Mouse (Mus musculus) gonadal fat pad, adult 2 months (tissue): Measurements from ENCODE around the gene Mum1. TPM values are rescaled to one million over a fixed set of nuclear protein-coding genes. Genes with fewer than 3 reads are reported as not detected.

Experiments
- DNase-seq: peaks from one replicate; pipeline ENCODE4 v3.0.0-alpha.2; 2012; ENCODE audit warnings: low read depth
- polyA plus RNA-seq: library from polyadenylated mRNA; depleted of rRNA; stranded (reverse); fragments of >200 nt; gene quantifications from 2 replicates; pipeline ENCODE4 v1.2.3, GENCODE M21; 2012; rRNA removed

The Mum1 gene
- polyA plus RNA-seq = 52.5 and 54.1 TPM in 2 replicates

DNA sequence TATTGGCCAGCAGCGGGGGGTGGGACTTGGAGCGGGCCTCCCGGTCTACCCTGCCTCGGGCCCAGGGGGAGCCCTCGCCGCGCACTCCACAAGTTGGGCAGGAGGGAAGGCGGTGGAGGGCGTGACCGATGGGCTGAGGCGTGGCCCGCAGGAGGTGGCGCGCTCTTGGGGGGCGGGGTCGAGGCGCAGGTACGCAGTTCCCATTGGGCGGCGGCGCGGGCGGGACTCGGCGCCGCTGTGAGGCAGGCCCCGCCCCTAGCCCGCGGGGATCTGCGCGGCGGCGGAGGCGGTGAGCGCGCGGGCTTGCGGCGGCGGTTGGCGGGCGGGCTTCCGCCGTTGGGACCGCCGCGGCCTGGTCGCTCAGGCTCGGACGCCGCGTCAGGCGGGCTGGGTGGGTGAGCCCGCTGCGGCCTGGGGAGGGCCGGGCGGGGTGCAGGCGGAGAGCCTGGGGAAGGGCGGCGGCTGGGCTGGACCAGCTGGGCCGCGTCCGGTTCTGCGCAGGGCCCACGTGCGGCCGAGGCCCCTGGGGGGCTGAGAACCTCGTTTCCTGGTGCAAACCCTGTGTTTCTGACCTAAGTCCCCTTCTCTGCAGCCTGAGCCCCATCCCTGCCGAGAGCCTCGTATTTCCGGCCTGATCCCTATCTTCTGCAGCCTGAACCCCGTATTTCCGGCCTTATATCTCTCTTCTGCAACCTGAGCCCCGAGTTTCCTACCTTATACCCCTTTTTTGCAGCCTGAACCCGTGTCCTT, at the start of gene Mum1:
Mum1 (plus strand) TSS at position 19 of the 750 bp plus-strand sequence.
- peak; percentile 62 for DNase-seq

DNA sequence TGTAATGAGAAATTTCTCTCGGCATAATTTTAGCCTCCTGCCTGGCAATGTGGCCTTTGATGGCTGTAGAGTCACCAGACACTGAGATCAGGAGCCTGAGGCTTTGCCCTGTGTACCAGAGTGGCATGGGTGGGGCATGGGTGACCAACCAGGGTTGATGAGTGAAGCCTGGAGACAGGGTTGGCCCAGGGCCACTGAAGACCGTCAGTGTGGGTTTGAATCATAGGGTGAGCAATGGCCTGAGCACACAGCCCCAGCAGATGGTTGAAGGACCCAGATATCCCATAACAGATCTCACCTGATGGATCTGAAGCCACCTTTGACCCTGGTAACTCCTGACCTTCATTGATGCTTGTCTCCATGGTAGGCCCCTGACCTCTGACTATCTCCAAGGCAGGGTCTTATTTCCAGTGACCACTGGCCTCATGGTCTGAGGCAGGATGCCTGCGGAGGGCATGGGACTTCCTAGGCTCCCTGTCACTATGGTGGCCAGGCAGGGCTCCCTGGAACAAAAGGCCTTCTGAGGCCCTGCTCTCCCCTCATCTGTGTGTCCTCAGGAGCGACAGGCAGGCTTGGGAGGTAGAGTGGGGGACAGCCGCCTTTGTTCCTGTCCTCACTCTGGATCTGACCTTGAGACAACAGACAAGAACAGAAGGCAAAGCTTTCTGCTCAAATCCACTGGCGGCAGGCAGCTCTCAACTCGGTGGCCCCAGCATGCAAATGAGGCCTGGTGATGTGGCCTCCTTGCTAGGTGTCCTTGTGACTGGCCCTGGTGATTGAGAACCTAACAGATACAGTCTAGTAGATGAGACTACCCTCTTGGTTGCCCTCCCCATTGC, 48.6 kb upstream of the Mum1 start:
- no peak for DNase-seq

DNA sequence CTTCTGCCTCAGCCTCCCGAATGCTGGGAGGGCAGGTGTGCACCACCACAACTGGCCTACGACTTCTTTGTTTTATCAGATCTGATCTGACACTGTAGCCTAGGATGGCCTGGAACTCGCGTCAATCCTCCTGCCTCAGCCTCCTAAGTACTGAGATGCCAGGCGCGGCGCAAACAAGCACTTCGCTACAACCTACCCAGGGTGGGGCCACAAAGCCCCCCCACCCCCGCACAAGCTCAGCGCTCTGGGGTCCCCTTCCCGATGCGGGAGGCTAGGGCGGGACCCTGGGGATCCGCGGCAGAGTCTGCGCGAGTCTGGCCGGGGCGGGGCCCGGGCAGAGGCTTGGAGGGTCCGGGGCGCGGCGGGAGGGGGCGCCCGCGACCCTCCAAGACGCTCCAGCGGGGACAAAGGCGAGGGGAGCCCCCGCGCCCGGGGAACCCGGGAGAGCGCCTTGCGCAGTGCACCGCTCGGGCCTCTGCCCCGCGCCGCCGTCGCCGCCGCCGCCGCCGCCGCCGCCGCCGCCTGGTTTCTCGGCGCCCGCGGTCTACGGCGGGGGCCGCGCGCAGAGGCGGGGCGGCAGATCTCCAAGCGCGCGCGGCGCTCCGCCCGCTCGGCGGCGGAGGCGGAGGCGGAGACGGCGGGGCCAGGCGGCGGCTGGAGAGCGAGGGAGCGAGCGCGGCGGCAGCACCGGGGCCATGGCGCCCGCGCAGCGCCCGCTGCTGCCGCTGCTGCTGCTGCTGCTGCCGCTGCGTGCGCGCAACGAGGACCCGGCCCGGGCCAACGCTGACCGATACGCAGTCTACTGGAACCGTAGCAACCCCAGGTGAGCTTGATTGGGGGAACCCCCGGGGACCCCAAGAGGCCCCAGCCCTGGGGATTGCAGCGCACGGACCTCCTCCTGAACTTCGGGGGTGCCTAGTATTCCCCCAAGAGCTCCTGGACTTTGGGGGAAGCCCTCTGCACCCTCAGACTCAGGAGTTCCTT, 46.9 kb upstream of the Mum1 start, which contains the start of gene Efna2:
Efna2 (plus strand) TSS at position 415 of the 984 bp plus-strand sequence.
- DNase-seq = no peak

DNA sequence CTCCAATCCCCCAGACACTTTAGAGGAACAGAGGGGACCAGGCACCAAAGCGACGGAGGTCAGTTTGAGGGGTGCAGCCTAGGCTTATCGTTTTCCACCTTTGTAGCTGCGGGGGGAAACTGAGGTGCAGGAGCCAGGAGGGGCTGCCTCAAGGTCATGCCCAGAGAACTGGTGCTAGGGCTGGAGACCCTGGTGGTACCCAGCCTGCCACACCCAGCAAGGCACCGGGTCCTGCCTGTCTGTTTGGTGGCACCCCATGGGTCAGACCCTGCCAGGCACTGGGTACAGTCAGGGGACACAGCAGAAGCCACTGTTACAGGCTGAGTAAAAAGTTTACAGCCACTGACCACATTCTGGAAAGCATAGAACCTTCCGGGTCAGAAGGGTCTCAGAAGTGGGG, 45.9 kb upstream of the Mum1 start:
- no peak for DNase-seq

DNA sequence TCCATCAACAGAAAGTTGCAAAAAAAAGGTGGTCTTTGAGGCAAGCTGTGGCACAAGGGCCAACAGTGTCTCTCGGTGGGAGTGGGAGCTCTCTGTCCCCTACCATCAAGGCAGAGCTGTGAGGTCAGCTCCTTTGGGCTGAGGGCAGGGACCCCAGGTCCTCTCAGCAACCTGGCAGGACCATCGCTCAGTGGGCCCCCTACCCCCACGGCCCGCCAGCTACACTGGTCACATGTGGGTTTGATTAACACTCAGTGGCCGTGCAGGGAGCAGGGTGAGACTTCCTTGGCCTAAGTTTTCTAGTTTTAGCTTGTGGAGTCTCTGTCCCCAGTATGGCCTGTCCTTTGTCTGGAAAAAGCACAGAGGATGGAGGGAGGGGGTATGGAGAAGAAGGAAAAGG, 45.4 kb upstream of the Mum1 start:
- DNase-seq = no peak

DNA sequence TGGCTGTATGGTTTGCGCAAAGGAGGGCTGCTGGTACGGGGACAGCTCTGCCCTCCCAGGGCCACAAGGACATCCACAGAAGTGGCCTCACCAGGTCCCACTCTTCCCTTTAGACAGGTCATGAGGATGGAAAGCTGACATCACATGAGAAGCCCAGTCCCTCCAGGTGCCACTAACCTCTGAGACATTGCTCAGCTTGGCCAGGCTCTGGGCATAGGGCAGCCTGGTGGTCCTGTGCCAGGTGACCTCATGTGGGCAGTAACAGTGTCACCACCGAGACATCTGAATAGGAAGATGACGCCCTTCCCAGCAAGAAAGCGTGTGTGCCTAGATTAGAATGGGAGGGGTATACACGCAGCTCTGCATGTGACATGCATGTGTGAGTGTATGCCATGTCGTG, 43.7 kb upstream of the Mum1 start:
- no peak for DNase-seq

DNA sequence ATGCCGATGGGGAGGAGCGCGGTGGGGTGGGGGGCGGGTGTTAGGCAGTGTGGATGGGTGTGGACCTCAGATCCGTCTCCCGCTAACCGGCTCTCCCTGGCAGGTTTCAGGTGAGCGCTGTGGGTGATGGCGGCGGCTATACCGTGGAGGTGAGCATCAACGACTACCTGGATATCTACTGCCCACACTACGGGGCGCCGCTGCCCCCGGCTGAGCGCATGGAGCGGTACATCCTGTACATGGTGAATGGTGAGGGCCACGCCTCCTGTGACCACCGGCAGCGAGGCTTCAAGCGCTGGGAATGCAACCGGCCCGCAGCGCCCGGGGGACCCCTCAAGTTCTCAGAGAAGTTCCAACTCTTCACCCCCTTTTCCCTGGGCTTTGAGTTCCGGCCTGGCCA, 39.6 kb upstream of the Mum1 start:
- DNase-seq = no peak

DNA sequence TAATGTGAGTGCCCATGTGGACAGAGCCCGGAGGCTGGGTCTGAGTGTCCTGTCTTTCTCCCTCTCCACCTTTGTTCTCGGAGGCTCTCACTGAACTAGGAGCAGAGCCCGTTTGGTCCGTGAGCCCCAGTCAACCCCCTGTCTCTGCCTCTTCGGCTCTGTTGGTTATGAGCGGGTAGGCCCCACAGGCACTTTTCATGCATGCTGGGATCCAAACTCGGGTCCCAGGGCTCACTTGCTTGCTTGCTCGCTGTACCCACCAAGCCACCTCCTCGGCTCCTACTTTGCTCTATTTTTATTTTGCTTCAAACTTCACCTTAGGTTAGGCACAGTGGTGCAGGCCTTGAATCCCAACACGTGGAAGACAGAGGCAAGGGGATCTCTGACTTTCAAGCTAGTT, 38.5 kb upstream of the Mum1 start:
- DNase-seq = no peak

DNA sequence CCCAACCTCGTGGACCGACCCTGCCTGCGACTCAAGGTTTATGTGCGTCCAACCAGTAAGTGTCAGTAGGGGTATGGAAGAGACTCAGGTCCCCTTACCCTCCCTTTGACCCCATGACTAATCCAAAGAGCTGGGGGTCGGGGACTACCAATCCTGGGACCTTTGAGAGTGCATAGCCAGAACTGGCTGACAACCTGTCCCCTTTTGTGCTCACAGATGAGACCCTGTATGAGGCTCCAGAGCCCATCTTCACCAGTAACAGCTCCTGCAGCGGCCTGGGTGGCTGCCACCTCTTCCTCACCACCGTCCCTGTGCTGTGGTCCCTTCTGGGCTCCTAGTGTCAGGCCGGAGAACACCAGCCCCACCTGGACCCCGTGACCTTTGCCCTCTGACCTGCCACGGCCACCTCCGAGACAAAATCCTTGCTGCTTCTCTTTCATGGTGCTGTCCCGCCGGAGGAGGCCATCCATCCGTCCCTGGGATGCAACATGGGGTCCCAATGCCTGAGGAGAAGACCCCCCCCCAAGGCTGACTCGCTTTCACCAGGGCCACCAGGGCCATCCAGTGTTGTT, 37.7 kb upstream of the Mum1 start:
- DNase-seq = no peak

DNA sequence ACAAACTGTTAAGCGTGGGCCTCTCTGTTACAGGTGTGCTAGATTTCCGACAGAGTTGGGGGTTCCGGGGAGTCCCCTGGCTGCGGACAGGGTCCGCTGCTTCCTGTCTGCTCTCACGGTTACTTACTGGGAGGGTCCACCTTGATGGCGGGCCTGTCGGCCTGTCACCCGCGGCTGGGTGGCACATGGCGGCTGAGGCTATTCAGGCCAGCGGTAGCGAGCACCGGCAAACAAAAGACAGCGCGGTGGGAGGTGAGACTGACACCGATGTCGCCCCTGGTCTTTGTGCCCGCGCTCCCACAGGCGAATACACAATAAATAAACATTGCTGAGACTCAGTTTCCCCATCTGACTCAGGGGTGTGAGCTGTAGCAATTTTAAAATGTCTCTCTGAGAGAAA, 36.2 kb upstream of the Mum1 start:
- no peak for DNase-seq

DNA sequence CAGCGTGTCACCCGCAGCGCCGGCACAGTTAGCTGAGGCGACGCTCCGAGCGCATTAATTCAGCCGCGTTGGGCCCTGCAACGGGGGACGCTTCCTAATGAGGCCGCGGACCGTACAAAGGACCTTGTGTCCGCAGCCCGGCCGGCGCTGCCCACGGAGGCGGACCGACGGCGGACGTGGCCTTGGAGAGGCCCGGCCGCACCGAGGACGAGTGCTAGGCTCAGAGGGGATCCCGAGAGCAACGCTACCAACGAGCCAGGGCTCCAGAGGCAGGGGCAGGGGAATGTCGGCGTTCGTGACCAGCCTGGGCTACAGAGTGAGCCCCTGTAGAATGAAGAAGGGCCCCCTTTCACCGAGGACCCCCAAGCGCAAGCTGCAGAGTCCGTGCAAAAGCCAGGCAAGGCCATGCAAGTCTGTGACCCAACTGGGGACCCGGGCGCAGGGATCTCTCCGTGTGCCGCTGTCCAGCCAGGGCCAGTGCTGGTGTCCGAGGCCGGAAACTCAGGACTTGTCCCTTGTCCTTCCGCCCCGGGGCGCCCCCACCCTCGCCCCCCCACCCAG, 35.7 kb upstream of the Mum1 start:
- no peak for DNase-seq

DNA sequence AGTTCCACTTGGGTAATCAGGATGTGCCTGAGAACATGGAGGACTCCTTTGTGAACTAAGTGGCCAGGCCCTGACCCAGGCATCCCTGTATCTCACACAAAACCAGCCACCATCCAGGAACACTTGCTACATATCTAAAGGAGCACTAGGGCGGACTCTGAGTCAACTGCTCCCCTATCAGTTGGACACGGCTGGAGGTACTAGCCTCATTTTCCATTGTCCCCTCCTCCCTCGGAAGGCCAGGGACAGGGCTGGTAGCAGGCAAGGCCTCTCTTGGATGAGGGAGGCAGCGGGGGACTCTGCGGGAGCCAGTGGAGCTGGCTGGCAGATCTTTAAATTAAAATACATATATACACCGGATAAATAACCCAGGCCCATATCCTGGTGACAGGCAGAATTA, 32.3 kb upstream of the Mum1 start:
- DNase-seq = no peak

DNA sequence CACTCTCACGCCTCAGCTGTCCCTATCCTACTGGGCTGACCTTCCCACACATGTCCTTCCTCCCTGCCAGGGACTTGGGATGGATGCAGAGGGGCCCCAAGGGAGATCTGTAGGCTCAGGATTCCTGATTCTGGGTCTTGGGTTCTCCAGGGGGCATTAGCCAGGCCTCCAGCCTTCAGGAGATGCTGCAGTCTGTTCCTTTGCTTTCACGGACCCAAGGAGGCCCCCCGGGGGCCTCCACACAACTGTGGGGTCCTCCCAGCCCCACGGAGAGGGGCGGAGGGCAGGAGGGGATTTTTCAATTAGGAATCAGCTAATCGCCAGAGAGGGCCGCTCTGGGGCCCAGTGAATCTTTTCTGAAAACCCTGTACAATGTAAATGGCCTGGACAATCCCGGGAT, 31.8 kb upstream of the Mum1 start:
- DNase-seq = no peak

DNA sequence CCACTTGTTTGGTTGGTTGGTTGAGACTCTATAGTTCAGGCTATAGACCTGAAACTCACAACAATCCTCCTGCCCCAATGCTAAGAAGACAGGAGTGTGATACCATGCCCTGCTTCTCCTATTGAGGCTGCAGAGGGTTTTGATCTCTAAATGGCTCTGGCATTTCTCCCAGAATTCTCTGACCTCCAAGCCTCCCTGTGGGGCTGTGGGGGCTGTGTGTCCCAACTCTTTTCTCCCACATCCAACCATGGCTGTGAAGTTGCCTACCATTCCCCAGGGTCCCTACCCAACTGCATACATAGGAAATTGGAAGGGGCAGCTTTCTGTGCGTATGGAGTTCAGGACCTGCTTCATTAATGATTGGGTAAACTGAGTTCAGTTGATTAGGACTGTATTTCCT, 30.1 kb upstream of the Mum1 start:
- no peak for DNase-seq

DNA sequence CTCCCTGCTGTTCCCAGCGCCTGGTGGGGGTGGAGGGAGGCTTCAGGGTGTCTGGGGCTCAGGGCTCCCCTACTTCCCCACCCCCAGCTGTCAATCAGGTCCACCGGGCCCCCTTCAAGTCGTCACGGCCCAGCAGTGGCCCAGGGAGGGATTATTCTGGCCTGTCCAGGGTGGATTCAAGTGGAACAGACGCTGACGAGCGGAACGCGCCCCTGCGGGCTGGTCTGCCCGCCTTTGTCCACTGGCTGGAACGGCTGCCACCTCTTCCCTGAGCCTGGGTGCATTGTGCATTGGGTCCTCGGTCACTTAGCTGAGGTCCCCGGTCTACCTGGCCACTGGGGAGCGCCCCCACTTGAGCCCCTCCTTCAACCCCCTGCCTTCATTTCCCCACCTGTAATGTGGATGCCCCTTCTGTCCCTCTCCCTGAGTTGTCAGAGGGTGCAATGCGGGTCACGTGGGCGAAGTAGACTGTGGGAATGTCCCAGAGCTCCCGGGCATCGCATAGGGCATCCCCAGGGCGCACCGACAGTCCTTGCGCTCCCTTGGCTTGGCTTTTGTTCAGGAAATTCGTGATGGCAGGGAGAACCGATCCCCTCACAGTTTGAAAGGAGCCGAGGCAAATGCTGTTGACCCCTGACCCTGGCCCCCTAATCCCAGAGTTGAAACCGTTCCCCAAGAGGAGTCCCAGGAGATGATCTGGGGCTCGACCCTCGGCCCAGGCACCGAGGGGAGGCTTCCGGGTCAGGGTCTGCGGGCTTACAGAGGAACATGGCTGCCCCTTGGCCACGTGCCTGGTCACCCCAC, 29.3 kb upstream of the Mum1 start:
- no peak for DNase-seq

DNA sequence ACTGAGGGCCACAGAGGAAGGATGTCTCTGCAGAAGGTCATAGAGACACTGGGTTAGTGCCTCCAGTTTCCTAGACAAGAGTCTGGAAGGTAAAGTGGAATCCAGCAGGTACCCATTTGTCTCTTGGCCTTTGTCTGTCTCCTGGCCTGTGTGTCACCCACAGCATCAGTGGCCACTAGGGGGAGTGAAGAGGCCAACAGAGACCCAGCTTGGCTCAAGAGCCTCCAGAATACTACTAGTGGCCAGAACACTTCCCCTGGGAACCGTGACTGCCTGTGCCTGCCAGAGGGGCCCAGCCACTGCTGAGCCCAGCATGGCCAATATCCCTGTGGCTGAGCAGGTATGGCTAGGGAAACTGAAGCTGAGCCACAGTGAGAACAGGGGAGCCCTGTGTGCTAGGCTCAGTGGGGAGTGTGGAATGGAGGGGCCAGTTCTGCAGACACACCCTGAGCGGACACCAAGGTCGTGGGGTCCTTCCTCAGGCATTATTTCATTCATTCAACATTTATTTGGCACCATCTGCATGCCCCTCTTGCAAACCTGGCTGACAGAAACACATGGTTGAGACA, 26.7 kb upstream of the Mum1 start:
- DNase-seq = no peak

DNA sequence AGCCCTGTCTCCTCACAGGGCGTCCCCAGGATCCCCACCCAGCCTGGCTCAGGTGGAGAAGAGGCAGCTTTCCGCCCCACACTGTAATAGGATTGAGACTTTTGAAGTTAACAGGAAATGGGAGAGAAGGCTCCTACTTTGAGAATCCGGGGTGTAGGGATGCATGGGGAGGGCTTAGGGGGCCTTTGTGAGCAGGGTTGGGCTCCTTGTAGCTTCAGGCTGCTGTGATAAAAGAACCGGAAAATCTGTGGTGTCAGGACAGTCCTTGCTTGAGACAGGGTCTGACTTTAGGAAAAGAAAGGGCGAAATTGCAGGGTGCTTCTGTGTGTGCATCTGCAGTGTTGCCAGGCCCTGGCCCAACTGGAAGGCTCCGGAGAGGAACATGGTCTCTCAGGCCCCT, 25.7 kb upstream of the Mum1 start:
- DNase-seq = no peak

DNA sequence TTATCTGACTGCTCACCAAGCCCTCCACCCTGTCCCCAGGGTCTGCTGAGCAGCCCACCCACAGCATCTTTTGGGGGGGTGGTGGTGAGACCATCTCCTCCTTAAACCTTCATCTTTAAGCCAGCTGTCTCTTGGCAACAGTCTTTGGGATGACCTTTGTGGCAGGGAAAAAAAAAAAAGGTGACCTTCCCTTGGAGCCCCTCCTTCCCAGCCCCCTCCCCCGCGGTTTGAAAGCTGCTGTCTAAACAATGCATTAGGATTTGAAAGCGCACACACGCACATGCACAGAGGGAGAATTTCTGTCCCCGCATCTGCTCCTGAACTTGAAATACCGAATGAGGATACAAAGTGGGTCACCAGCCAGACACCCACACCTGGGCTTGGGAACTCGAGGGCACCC, 22.2 kb upstream of the Mum1 start:
- DNase-seq = no peak

DNA sequence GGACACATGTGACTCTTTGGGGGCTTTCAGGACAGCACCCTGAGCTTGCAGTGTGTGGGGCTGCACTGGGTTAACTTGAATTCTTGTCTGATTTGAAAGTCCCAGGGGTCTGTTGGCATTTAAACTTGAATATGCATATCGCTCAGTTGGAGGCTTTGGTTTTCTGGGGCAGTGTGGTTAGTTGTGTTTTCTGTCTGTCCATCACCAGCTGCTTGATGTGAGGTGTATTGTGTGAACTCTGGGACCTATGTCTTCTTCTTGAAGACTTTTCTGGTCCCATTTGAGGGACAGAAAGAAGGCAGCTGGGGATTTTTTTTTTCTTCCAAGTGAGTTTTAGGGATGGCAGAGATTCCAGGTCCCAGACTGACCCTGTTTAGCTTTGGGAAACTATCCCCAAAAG, 19.0 kb upstream of the Mum1 start:
- no peak for DNase-seq

DNA sequence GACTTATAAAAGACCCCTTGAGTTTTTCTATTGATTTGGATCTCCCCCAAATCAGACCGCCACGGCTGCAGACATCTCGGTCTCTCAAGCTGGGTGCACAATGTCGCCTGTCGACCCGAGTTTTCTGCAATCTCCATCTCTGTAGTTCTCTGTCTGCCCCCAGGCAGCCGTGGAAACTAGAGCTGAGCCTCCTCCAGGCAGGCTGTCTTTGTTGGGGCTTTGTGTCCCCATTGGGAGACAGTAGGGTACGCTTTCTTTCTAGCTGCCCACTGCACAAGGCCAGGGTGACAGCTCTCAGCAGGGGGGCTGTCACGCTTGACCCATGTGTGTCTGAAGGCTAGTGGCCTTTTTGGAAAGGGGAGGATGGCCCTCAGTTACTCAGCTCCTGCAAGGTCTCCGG, 18.6 kb upstream of the Mum1 start:
- no peak for DNase-seq
